Mouse (Mus musculus) ES-Bruce4 (cell line): ENCODE results near the gene Pdgfa.

Experiments used
- CTCF ChIP-seq: IDR thresholded peaks from one replicate; pipeline ENCODE4 v1.8.1; 2011; ENCODE audit warnings: low read depth, low read length
- EP300 ChIP-seq: IDR thresholded peaks from 2 replicates; pipeline ENCODE4 v1.6.1; 2011; ENCODE audit warnings: low read depth, low read length; ENCODE audit not compliant: insufficient read depth
- POLR2A ChIP-seq: IDR thresholded peaks from one replicate; pipeline ENCODE4 v1.8.1; 2011; ENCODE audit warnings: low read length; ENCODE audit not compliant: insufficient read depth

- TF ChIP-seq CTCF: no peak
- no peak for TF ChIP-seq POLR2A
- TF ChIP-seq EP300: peak; percentile 28; the same call in 1 of the 2 replicates
Measured at GRCm38 (mm10) chr5:138989567-138989966, 7.6 kb downstream of the Pdgfa start.
